Mouse (Mus musculus) MEL (cell line): ENCODE results near the gene Col4a4. TPM values are rescaled to one million over a fixed set of nuclear protein-coding genes. Genes with fewer than 3 reads are reported as not detected.

Experiments used
- DNase-seq: peaks from one replicate; pipeline ENCODE4 v3.0.0; 2011; ENCODE audit warnings: low read depth, low spot score
- H3K27ac ChIP-seq: 2 replicates; pipeline ENCODE4 v1.5.1; 2012; ENCODE audit warnings: low read depth, mild to moderate bottlenecking, control low read depth, low read length, moderate library complexity; ENCODE audit not compliant: control insufficient read depth
- H3K27me3 ChIP-seq, 2 experiments: fragments of 150-350 bp in 1 of 2; sonication (generic) in 1 of 2; 2 replicates each; pipeline ENCODE4 v1.6.1; 2012; ENCODE audit warnings: low read length in 2 of 2, mild to moderate bottlenecking in 2 of 2, improper control_type of control experiment in 1 of 2, moderate library complexity in 1 of 2; ENCODE audit not compliant: insufficient read depth in 2 of 2, control insufficient read depth in 1 of 2
- H3K36me3 ChIP-seq, 2 experiments: 2 replicates each; pipeline ENCODE4 v1.6.1; 2012 to 2014; ENCODE audit warnings: low read length in 2 of 2, improper control_type of control experiment in 1 of 2, inconsistent platforms in 1 of 2, mild to moderate bottlenecking in 1 of 2; ENCODE audit not compliant: insufficient read depth in 2 of 2, control insufficient read depth in 1 of 2
- H3K4me1 ChIP-seq, 2 experiments: fragments of 150-350 bp in 1 of 2; sonication (generic) in 1 of 2; 2 replicates each; pipeline ENCODE4 v1.6.1; 2012; ENCODE audit warnings: low read length in 2 of 2, improper control_type of control experiment in 1 of 2, mild to moderate bottlenecking in 1 of 2; ENCODE audit not compliant: insufficient read depth in 2 of 2, control insufficient read depth in 1 of 2
- H3K4me3 ChIP-seq, 2 experiments: fragments of 150-350 bp in 1 of 2; sonication (generic) in 1 of 2; 2 replicates each; pipeline ENCODE4 v1.5.1; 2012; ENCODE audit warnings: low read depth in 2 of 2, low read length in 2 of 2, mild to moderate bottlenecking in 2 of 2, moderate library complexity in 2 of 2, control low read depth in 1 of 2, improper control_type of control experiment in 1 of 2; ENCODE audit not compliant: control insufficient read depth in 1 of 2, insufficient read depth in 1 of 2
- H3K79me2 ChIP-seq: 2 replicates; pipeline ENCODE4 v1.6.1; 2012; ENCODE audit warnings: mild to moderate bottlenecking, low read length, moderate library complexity; ENCODE audit not compliant: control insufficient read depth, poor library complexity, insufficient read depth
- H3K9ac ChIP-seq: 2 replicates; pipeline ENCODE4 v1.6.1; 2012; ENCODE audit warnings: low read depth, mild to moderate bottlenecking, control low read depth, low read length, moderate library complexity; ENCODE audit not compliant: control insufficient read depth, poor library complexity, severe bottlenecking
- H3K9me3 ChIP-seq: fragments of 150-350 bp; sonication (generic); replicated peaks from 2 replicates; pipeline ENCODE4 v1.6.1; 2012; ENCODE audit warnings: mild to moderate bottlenecking, low read length, improper control_type of control experiment, moderate library complexity; ENCODE audit not compliant: insufficient read depth
- CHD2 ChIP-seq: IDR thresholded peaks from 2 replicates; pipeline ENCODE4 v1.6.1; 2011; ENCODE audit warnings: low read length, improper control_type of control experiment
- GABPA ChIP-seq: IDR thresholded peaks from 2 replicates; pipeline ENCODE4 v1.6.1; 2012; ENCODE audit warnings: low read depth, mild to moderate bottlenecking, inconsistent platforms, low read length, improper control_type of control experiment, moderate library complexity
- KAT2A ChIP-seq: conservative IDR thresholded peaks from 2 replicates; pipeline ENCODE4 v1.6.1; 2012; ENCODE audit warnings: low read depth, low read length, improper control_type of control experiment, inconsistent platforms
- MAZ ChIP-seq: IDR thresholded peaks from 2 replicates; pipeline ENCODE4 v1.6.1; 2012; ENCODE audit warnings: low read depth, mild to moderate bottlenecking, inconsistent platforms, low read length, improper control_type of control experiment
- MXI1 ChIP-seq: IDR thresholded peaks from 2 replicates; pipeline ENCODE4 v1.6.1; 2011; ENCODE audit warnings: mild to moderate bottlenecking, low read depth, low read length, improper control_type of control experiment
- MYB ChIP-seq: IDR thresholded peaks from 2 replicates; pipeline ENCODE4 v1.6.1; 2011; ENCODE audit warnings: mild to moderate bottlenecking, low read depth, low read length, improper control_type of control experiment
- MYC ChIP-seq: IDR thresholded peaks from 2 replicates; pipeline ENCODE4 v1.6.1; 2011; ENCODE audit warnings: low read depth, mild to moderate bottlenecking, low read length, improper control_type of control experiment, moderate library complexity
- NELFE ChIP-seq: IDR thresholded peaks from 2 replicates; pipeline ENCODE4 v1.6.1; 2011; ENCODE audit warnings: low read depth, low read length, improper control_type of control experiment
- NRF1 ChIP-seq: IDR thresholded peaks from 2 replicates; pipeline ENCODE4 v1.6.1; 2014; ENCODE audit warnings: low read depth, mild to moderate bottlenecking, inconsistent platforms, low read length, improper control_type of control experiment, moderate library complexity; ENCODE audit not compliant: poor library complexity, insufficient read depth, severe bottlenecking
- POLR2A ChIP-seq, 2 experiments: IDR thresholded peaks; 2 replicates each; pipeline ENCODE4 v1.6.1; 2011 to 2012; ENCODE audit warnings: low read length in 2 of 2, mild to moderate bottlenecking in 2 of 2, control low read depth in 1 of 2, improper control_type of control experiment in 1 of 2, low read depth in 1 of 2, moderate library complexity in 1 of 2; ENCODE audit not compliant: control insufficient read depth in 1 of 2, insufficient read depth in 1 of 2, poor library complexity in 1 of 2
- POLR2AphosphoS2 ChIP-seq: IDR thresholded peaks from 2 replicates; pipeline ENCODE4 v1.6.1; 2011; ENCODE audit warnings: low read length, improper control_type of control experiment
- RAD21 ChIP-seq: IDR thresholded peaks from 2 replicates; pipeline ENCODE4 v1.6.1; 2011; ENCODE audit warnings: mild to moderate bottlenecking, low read depth, low read length, improper control_type of control experiment
- SIN3A ChIP-seq: IDR thresholded peaks from 2 replicates; pipeline ENCODE4 v1.6.1; 2012; ENCODE audit warnings: low read length, improper control_type of control experiment, inconsistent platforms
- SMC3 ChIP-seq: IDR thresholded peaks from 2 replicates; pipeline ENCODE4 v1.6.1; 2011; ENCODE audit warnings: low read depth, low read length, improper control_type of control experiment
- TBP ChIP-seq: IDR thresholded peaks from 2 replicates; pipeline ENCODE4 v1.8.0; 2011; ENCODE audit warnings: low read depth, low read length, improper control_type of control experiment
- TCF12 ChIP-seq: IDR thresholded peaks from 2 replicates; pipeline ENCODE4 v1.6.1; 2014; ENCODE audit warnings: low read depth, mild to moderate bottlenecking, inconsistent platforms, low read length, improper control_type of control experiment, moderate library complexity
- USF1 ChIP-seq: IDR thresholded peaks from 2 replicates; pipeline ENCODE4 v1.6.1; 2014; ENCODE audit warnings: low read depth, mild to moderate bottlenecking, inconsistent platforms, low read length, improper control_type of control experiment, moderate library complexity
- USF2 ChIP-seq, 2 experiments: IDR thresholded peaks; 2 replicates each; pipeline ENCODE4 v1.6.1; 2011 to 2012; ENCODE audit warnings: improper control_type of control experiment in 2 of 2, low read length in 2 of 2, borderline replicate concordance in 1 of 2, inconsistent platforms in 1 of 2, low read depth in 1 of 2, mild to moderate bottlenecking in 1 of 2; ENCODE audit not compliant: insufficient read depth in 1 of 2
- ZC3H11A ChIP-seq: IDR thresholded peaks from 2 replicates; pipeline ENCODE4 v1.6.1; 2012; ENCODE audit warnings: low read depth, mild to moderate bottlenecking, inconsistent platforms, low read length, improper control_type of control experiment
- ZMIZ1 ChIP-seq: IDR thresholded peaks from 2 replicates; pipeline ENCODE4 v1.6.1; 2012; ENCODE audit warnings: low read depth, mild to moderate bottlenecking, inconsistent platforms, low read length, improper control_type of control experiment, moderate library complexity
- polyA plus RNA-seq, 2 experiments: library from polyadenylated mRNA; stranded (reverse) in 1 of 2; unstranded in 1 of 2; fragments of >175 nt in 1 of 2; fragments of >200 nt in 1 of 2; gene quantifications; 2 replicates each; pipeline versions ENCODE4 v1.2.1 to v1.2.4; 2012; ENCODE audit warnings: low replicate concordance in 2 of 2, low read depth in 1 of 2; ENCODE audit not compliant: insufficient read length in 2 of 2, insufficient read depth in 1 of 2, missing spikeins in 1 of 2
- total RNA-seq: library from RNA; depleted of rRNA; stranded (reverse); fragments of 300-350 nt; gene quantifications from 2 replicates; pipeline ENCODE4 v1.2.3, GENCODE M21; 2012

Gene Col4a4
- total and polyA plus RNA-seq, 3 experiments = 0.03 TPM; not detected in 2

- Histone ChIP-seq H3K4me3 (no peak overlapping the region), H3K36me3 (no peaks in the 10 kb centered on the region; a peak in 1 of 4 replicates), H3K79me2 (no peaks in the 10 kb centered on the region), H3K27ac (no peak overlapping the region), H3K4me1 (no peaks in the 10 kb centered on the region), H3K9ac (no peak overlapping the region), H3K9me3 (no peaks in the 10 kb centered on the region), H3K27me3 (no peaks in the 10 kb centered on the region)
- TF ChIP-seq TCF12 = no peak
- TF ChIP-seq MYB = no peak
- TF ChIP-seq MAZ = no peak
- TF ChIP-seq CHD2 = no peak
- TF ChIP-seq MXI1 = no peak
- TF ChIP-seq NRF1 = no peak
- TF ChIP-seq USF1 = no peak
- no peak for TF ChIP-seq MYC
- no peak for TF ChIP-seq SIN3A
- DNase-seq = no peak
Observed at GRCm38 (mm10) chr1:82412085-82412484, 174.6 kb downstream of the Col4a4 start.

GRCm38 (mm10) chr1:82411521-82411920 is 175.1 kb downstream of the Col4a4 start:
- no peak overlapping the region for H3K27ac ChIP-seq
- H3K4me3 ChIP-seq = no peak overlapping the region
- no peaks in the 10 kb centered on the region for H3K9me3 ChIP-seq
- DNase-seq = no peak
- TF ChIP-seq POLR2AphosphoS2 (no peak), RAD21 (no peak), NELFE (no peak), MYC (no peak), TBP (no peak), POLR2A (IDR thresholded peaks at IDR 0.05; ENCODE audit: control insufficient read depth in 1 of 2, insufficient read depth in 1 of 2, low read depth in 1 of 2, low read length in 2 of 2, poor library complexity in 1 of 2) (no peak), GABPA (no peak), ZMIZ1 (no peak), USF2 (IDR thresholded peaks at IDR 0.05; ENCODE audit: borderline replicate concordance in 1 of 2, insufficient read depth in 1 of 2, low read depth in 1 of 2, low read length in 2 of 2) (no peak), SIN3A (no peak), ZC3H11A (no peak), KAT2A (no peak), SMC3 (no peak)
- H3K79me2 ChIP-seq = no peaks in the 10 kb centered on the region
- H3K27me3 ChIP-seq = no peaks in the 10 kb centered on the region
- no peaks in the 10 kb centered on the region for H3K4me1 ChIP-seq
- no peak overlapping the region for H3K9ac ChIP-seq
- H3K36me3 ChIP-seq = no peaks in the 10 kb centered on the region; a peak in 1 of 4 replicates
